Comparison of ENCODE assay signal across 22 mouse cellular contexts in the genomic region with DNA sequence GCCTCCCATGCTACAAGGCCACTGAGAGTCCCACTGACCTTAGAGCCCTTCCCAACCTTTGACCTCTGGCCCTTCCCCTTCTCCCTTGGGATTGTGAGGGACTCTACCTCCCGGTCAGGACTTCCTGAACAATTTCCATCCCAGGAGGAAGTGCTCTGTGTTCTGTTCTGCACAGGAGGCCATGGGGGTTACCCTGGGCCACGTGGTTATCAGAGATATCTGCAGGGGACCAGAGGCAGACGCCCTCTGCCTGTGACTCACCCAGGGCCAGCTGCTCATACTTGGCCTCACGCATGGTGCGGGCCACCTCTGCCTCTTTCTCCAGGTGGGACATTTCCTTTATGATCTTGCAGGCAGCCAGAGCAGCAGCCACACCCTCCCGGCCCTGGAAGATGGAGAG. TPM values are rescaled to one million over a fixed set of nuclear protein-coding genes. Genes with fewer than 3 reads are reported as not detected.
DNase-seq lines count a peak whose midpoint lies in the region; ATAC-seq lines count a peak whose summit lies in the region.
"Had no signal": no experiment of that assay in that cellular context is flagged by ENCODE, and none has a peak within 500 bp of the region (broad histone marks: within the 10 kb centered on the region; RNA-seq: fewer than 3 reads in every experiment).

No protein-coding gene starts in this region.

- H3K27ac ChIP-seq in midbrain, embryonic 10.5 days (replicated peaks), result 0 out of 2 replicates have a peak overlapping the region, but pooled peaks have one; percentile 2
- no peak overlapping the region for H3K27ac ChIP-seq in midbrain, embryonic 11.5 days (ENCODE audit: low read depth, low read length)
- H3K27ac ChIP-seq: embryonic facial prominence, embryonic 12.5 days; forebrain, embryonic 15.5 days; heart, embryonic 10.5 days; hindbrain, embryonic 12.5 days had no signal

- H3K4me3 ChIP-seq in midbrain, embryonic 10.5 days, result no peak overlapping the region
- H3K4me3 ChIP-seq in midbrain, embryonic 11.5 days (ENCODE audit: low read depth, low read length), result no peak overlapping the region
- H3K4me3 ChIP-seq: embryonic facial prominence, embryonic 12.5 days; forebrain, embryonic 15.5 days; heart, embryonic 10.5 days; hindbrain, embryonic 12.5 days had no signal

- no peak overlapping the region for H3K4me2 ChIP-seq in midbrain, embryonic 11.5 days
- H3K4me2 ChIP-seq: embryonic facial prominence, embryonic 12.5 days; forebrain, embryonic 15.5 days; hindbrain, embryonic 12.5 days had no signal

- DNase-seq in adrenal gland, postnatal 14 days, result peak; percentile 25
- DNase-seq in adrenal gland, adult (ENCODE audit: inconsistent age in 2 of 2, low spot score in 1 of 2), result no peak
- DNase-seq in midbrain, embryonic 10.5 days (ENCODE audit: low spot score), result no peak
- DNase-seq in midbrain, embryonic 11.5 days (ENCODE audit: low spot score, missing footprints), result no peak
- DNase-seq in frontal cortex, postnatal 10 days (ENCODE audit: low spot score in 2 of 2), result no peak
- no peak for DNase-seq in testis, postnatal 10 days (ENCODE audit: low spot score)
- DNase-seq: adrenal gland, postnatal 10 days; B cell, adult 2 months; cerebellum, adult 11-12 months; cerebellum, adult 9-10 months; cerebellum, postnatal 25 days; gastrocnemius, postnatal 10 days; heart, adult 18-20 months; heart, postnatal 10 days; heart, postnatal 4 days had no signal

- H3K27me3 ChIP-seq in midbrain, embryonic 10.5 days (ENCODE audit: low read depth, poor library complexity, severe bottlenecking), result no peaks in the 10 kb centered on the region
- H3K27me3 ChIP-seq in midbrain, embryonic 11.5 days (ENCODE audit: control insufficient read depth, insufficient read depth, low read length), result no peaks in the 10 kb centered on the region
- H3K27me3 ChIP-seq: embryonic facial prominence, embryonic 12.5 days; forebrain, embryonic 15.5 days; hindbrain, embryonic 12.5 days had no signal

- no peaks in the 10 kb centered on the region for H3K9me3 ChIP-seq in midbrain, embryonic 10.5 days (replicated peaks)
- no peaks in the 10 kb centered on the region for H3K9me3 ChIP-seq in midbrain, embryonic 11.5 days (ENCODE audit: control insufficient read depth, low read length)
- H3K9me3 ChIP-seq: embryonic facial prominence, embryonic 12.5 days; forebrain, embryonic 15.5 days; heart, embryonic 10.5 days; hindbrain, embryonic 12.5 days had no signal

- no peak overlapping the region for H3K9ac ChIP-seq in midbrain, embryonic 11.5 days (ENCODE audit: low read length)
- H3K9ac ChIP-seq: embryonic facial prominence, embryonic 12.5 days; forebrain, embryonic 15.5 days; hindbrain, embryonic 12.5 days had no signal

- H3K36me3 ChIP-seq in midbrain, embryonic 10.5 days, result no peaks in the 10 kb centered on the region
- H3K36me3 ChIP-seq in midbrain, embryonic 11.5 days (ENCODE audit: control insufficient read depth, insufficient read depth, low read length), result no peaks in the 10 kb centered on the region
- H3K36me3 ChIP-seq: embryonic facial prominence, embryonic 12.5 days; forebrain, embryonic 15.5 days; heart, embryonic 10.5 days; hindbrain, embryonic 12.5 days had no signal

- peaks cover 9% of the 10 kb centered on the region; the same call in 1 of the 2 replicates for H3K4me1 ChIP-seq in midbrain, embryonic 10.5 days
- no peaks in the 10 kb centered on the region for H3K4me1 ChIP-seq in midbrain, embryonic 11.5 days (ENCODE audit: control insufficient read depth, insufficient read depth, low read length)
- H3K4me1 ChIP-seq: forebrain, embryonic 15.5 days had no signal

- 67% methylated on average over 6 of the region's 6 CpGs for WGBS in midbrain, embryonic 10.5 days
- 73% methylated on average over 6 of the region's 6 CpGs for WGBS in midbrain, embryonic 11.5 days

- no peak for ATAC-seq in midbrain, embryonic 11.5 days (ENCODE audit: low FRiP score)
- ATAC-seq in megakaryocyte progenitor cell, adult 5-6 weeks (replicated peaks; ENCODE audit: poor library complexity), result peak; percentile 54
- ATAC-seq: forebrain, embryonic 15.5 days; hindbrain, embryonic 16.5 days had no signal

RNA-seq across cellular contexts. Expression of a gene that starts 12.4 kb away (rescaled TPM):
- 0.59 and 0.68 TPM in 2 replicates for total RNA-seq in adrenal gland, postnatal 14 days (2021)
- 0.62 and 0.93 TPM in 2 replicates for polyA plus RNA-seq in midbrain, embryonic 10.5 days (2016; fragmentation: Nextera tagmentation; extraction: Ambion mirVana)
- 0.57 and 0.70 TPM in 2 replicates for polyA plus RNA-seq in midbrain, embryonic 11.5 days (2014; fragmentation: Nextera tagmentation; extraction: Ambion mirVana)
- not detected in 2 replicates for total RNA-seq in megakaryocyte progenitor cell, adult 5-6 weeks (2015)
- not detected in 2 replicates for total RNA-seq in megakaryocyte progenitor cell, adult 5-6 weeks (2017)
- polyA plus RNA-seq: cortical plate, adult 2 months had no signal

RNA-seq across cellular contexts. Expression of a gene that starts 13.0 kb away (rescaled TPM):
- 32.2 and 33.3 TPM in 2 replicates for total RNA-seq in adrenal gland, postnatal 14 days (2021)
- 136 and 142 TPM in 2 replicates for polyA plus RNA-seq in midbrain, embryonic 10.5 days (2016; fragmentation: Nextera tagmentation; extraction: Ambion mirVana)
- polyA plus RNA-seq in midbrain, embryonic 11.5 days (2014; fragmentation: Nextera tagmentation; extraction: Ambion mirVana), result 61.1 and 63.8 TPM in 2 replicates
- total RNA-seq in megakaryocyte progenitor cell, adult 5-6 weeks (2015), result 18.7 and 23.5 TPM in 2 replicates
- 26.8 and 33.7 TPM in 2 replicates for total RNA-seq in megakaryocyte progenitor cell, adult 5-6 weeks (2017)

RNA-seq across cellular contexts. Expression of a gene that starts 24.1 kb away (rescaled TPM):
- total RNA-seq in adrenal gland, postnatal 14 days (2021), result 4.4 and 6.1 TPM in 2 replicates
- 0.69 and 1.1 TPM in 2 replicates for polyA plus RNA-seq in midbrain, embryonic 10.5 days (2016; fragmentation: Nextera tagmentation; extraction: Ambion mirVana)
- 1.1 and 1.6 TPM in 2 replicates for polyA plus RNA-seq in midbrain, embryonic 11.5 days (2014; fragmentation: Nextera tagmentation; extraction: Ambion mirVana)
- total RNA-seq in megakaryocyte progenitor cell, adult 5-6 weeks (2015), result not detected in 2 replicates
- not detected in 2 replicates for total RNA-seq in megakaryocyte progenitor cell, adult 5-6 weeks (2017)

RNA-seq across cellular contexts. Expression of a gene that starts 29.5 kb away (rescaled TPM):
- 536 and 561 TPM in 2 replicates for total RNA-seq in adrenal gland, postnatal 14 days (2021)
- polyA plus RNA-seq in midbrain, embryonic 10.5 days (2016; fragmentation: Nextera tagmentation; extraction: Ambion mirVana), result 267 and 279 TPM in 2 replicates
- polyA plus RNA-seq in midbrain, embryonic 11.5 days (2014; fragmentation: Nextera tagmentation; extraction: Ambion mirVana), result 256 and 276 TPM in 2 replicates
- total RNA-seq in megakaryocyte progenitor cell, adult 5-6 weeks (2015), result 118 and 140 TPM in 2 replicates
- total RNA-seq in megakaryocyte progenitor cell, adult 5-6 weeks (2017), result 121 and 181 TPM in 2 replicates
